Mouse (Mus musculus) stomach, postnatal 0 days (tissue): ENCODE measurements around the gene Elf1. TPM values are rescaled to one million over a fixed set of nuclear protein-coding genes. Genes with fewer than 3 reads are reported as not detected.

ENCODE experiments used
- ATAC-seq: fragments of 200-750 bp; cut with Nextera tagmentation; 2 replicates; pipeline ENCODE4 v1.8.0; 2017; ENCODE audit not compliant: low FRiP score, low TSS enrichment
- DNase-seq: peaks from one replicate; pipeline ENCODE4 v3.0.0-alpha.2; 2016; ENCODE audit warnings: low spot score
- H3K27ac ChIP-seq: fragments of 300-500 bp; sonication (generic); replicated peaks from 2 replicates; pipeline ENCODE4 v1.5.1; 2014; ENCODE audit warnings: mild to moderate bottlenecking, control low read depth
- H3K27me3 ChIP-seq: fragments of 300-500 bp; sonication (generic); 2 replicates; pipeline ENCODE4 v1.6.1; 2014; ENCODE audit warnings: low read length; ENCODE audit not compliant: control insufficient read depth, insufficient read depth
- H3K36me3 ChIP-seq: fragments of 300-500 bp; sonication (generic); 2 replicates; pipeline ENCODE4 v1.6.1; 2014; ENCODE audit warnings: low read length, mixed read lengths; ENCODE audit not compliant: control insufficient read depth, insufficient read depth
- H3K4me1 ChIP-seq: fragments of 300-500 bp; sonication (generic); replicated peaks from 2 replicates; pipeline ENCODE4 v1.6.1; 2014; ENCODE audit warnings: antibody characterized with exemption; ENCODE audit not compliant: control insufficient read depth, insufficient read depth
- H3K4me2 ChIP-seq: fragments of 300-500 bp; sonication (generic); replicated peaks from 2 replicates; pipeline ENCODE4 v1.6.1; 2014; ENCODE audit warnings: low read depth, mild to moderate bottlenecking, control low read depth, moderate library complexity
- H3K4me3 ChIP-seq: fragments of 300-500 bp; sonication (generic); 2 replicates; pipeline ENCODE4 v1.5.1; 2014; ENCODE audit warnings: low read depth, low read length, control low read depth
- H3K9ac ChIP-seq: fragments of 300-500 bp; sonication (generic); 2 replicates; pipeline ENCODE4 v1.6.1; 2014; ENCODE audit warnings: mild to moderate bottlenecking, low read length, control low read depth, mixed read lengths
- H3K9me3 ChIP-seq: fragments of 300-500 bp; sonication (generic); 2 replicates; pipeline ENCODE4 v1.6.1; 2016; ENCODE audit warnings: low read length; ENCODE audit not compliant: control insufficient read depth
- CTCF ChIP-seq: IDR thresholded peaks from 2 replicates; pipeline ENCODE4 v1.5.1; 2016; ENCODE audit warnings: antibody characterized with exemption, low read depth, mild to moderate bottlenecking, moderate library complexity
- EP300 ChIP-seq: optimal IDR thresholded peaks from 2 replicates; pipeline ENCODE3; 2016; ENCODE audit warnings: antibody characterized with exemption
- WGBS: fragments of 180-500 bp; shearing (Covaris S2); extraction: QIAGEN DNeasy Blood & Tissue Kit; methylation state at CpG from one replicate; pipeline ENCODE4 v1.1.7; 2014; 5-methylcytosine and 5-hydroxymethylcytosine counted together
- polyA plus RNA-seq: library from polyadenylated mRNA; unstranded; fragments of >200 nt; fragmentation: Nextera tagmentation; extraction: Ambion mirVana; gene quantifications from 2 replicates; pipeline ENCODE4 v1.2.1, GENCODE M21; 2015

Gene Elf1
- polyA plus RNA-seq, 1 experiment from 2014 or later, result 19.3 TPM

- TF ChIP-seq CTCF (no peak), EP300 (no peak)
- WGBS, result 81% methylated on average over 6 of the region's 6 CpGs
- Histone ChIP-seq H3K4me2 (no peak overlapping the region), H3K27ac (no peak overlapping the region), H3K4me1 (peaks cover 2% of the 10 kb centered on the region; the same call in 1 of the 2 replicates), H3K9ac (no peak overlapping the region), H3K27me3 (no peaks in the 10 kb centered on the region), H3K4me3 (no peak overlapping the region), H3K36me3 (no peaks in the 10 kb centered on the region), H3K9me3 (no peaks in the 10 kb centered on the region)
- DNase-seq (no peak), ATAC-seq (no peak)
Measured at GRCm38 (mm10) chr14:79589401-79589800, 108.4 kb downstream of the Elf1 start.

GRCm38 (mm10) chr14:79590916-79591315 is 109.9 kb downstream of the Elf1 start:
- ATAC-seq (no peak), DNase-seq (no peak)
- WGBS, result 97% methylated on average over 8 of the region's 8 CpGs
- Histone ChIP-seq H3K4me3 (no peak overlapping the region), H3K27ac (no peak overlapping the region), H3K4me1 (peaks cover 2% of the 10 kb centered on the region; the same call in 1 of the 2 replicates), H3K36me3 (no peaks in the 10 kb centered on the region), H3K9me3 (no peaks in the 10 kb centered on the region), H3K27me3 (no peaks in the 10 kb centered on the region), H3K4me2 (no peak overlapping the region), H3K9ac (no peak overlapping the region)
- TF ChIP-seq EP300 (no peak), CTCF (no peak)

DNA sequence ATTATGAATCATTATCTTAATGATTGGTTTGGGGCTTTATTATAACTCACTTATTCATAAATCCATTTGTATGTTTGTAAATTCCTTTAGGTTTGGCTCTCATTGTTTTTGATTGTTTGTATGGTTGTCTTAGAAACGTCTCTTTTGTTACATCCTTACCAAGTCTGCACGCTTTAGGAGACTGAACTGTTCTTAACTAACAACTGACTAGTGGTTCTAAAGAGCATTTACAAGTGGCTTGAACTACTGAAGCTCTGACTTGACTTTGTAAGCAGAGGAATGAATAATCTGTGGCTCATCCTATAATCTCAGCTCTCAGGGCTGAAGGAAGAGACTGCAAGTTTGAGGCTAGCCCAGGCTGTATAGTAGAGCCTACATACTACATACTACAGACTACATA is 110.6 kb downstream of the Elf1 start:
- Histone ChIP-seq H3K4me2 (no peak overlapping the region), H3K27ac (no peak overlapping the region), H3K4me1 (peaks cover 2% of the 10 kb centered on the region; the same call in 1 of the 2 replicates), H3K9me3 (no peaks in the 10 kb centered on the region), H3K27me3 (no peaks in the 10 kb centered on the region), H3K4me3 (no peak overlapping the region), H3K9ac (no peak overlapping the region), H3K36me3 (no peaks in the 10 kb centered on the region)
- TF ChIP-seq EP300, result no peak
- TF ChIP-seq CTCF, result no peak
- DNase-seq (no peak), ATAC-seq (no peak)
- 86% methylated on average over 2 of the region's 2 CpGs for WGBS

- Histone ChIP-seq H3K27ac (no peak overlapping the region), H3K9ac (no peak overlapping the region), H3K4me3 (no peak overlapping the region), H3K4me2 (no peak overlapping the region), H3K4me1 (no peaks in the 10 kb centered on the region), H3K27me3 (no peaks in the 10 kb centered on the region), H3K36me3 (no peaks in the 10 kb centered on the region; the same call in 1 of the 2 replicates), H3K9me3 (no peaks in the 10 kb centered on the region)
- DNase-seq (no peak), ATAC-seq (no peak)
- TF ChIP-seq EP300 (no peak), CTCF (no peak)
- WGBS, result 73% methylated on average over 5 of the region's 5 CpGs
Measured at GRCm38 (mm10) chr14:79594069-79594468, 113.1 kb downstream of the Elf1 start.

- Histone ChIP-seq H3K4me1 (no peaks in the 10 kb centered on the region), H3K36me3 (peaks cover 5% of the 10 kb centered on the region; the same call in 1 of the 2 replicates), H3K27ac (no peak overlapping the region), H3K9ac (no peak overlapping the region), H3K4me2 (no peak overlapping the region), H3K27me3 (no peaks in the 10 kb centered on the region), H3K9me3 (no peaks in the 10 kb centered on the region), H3K4me3 (no peak overlapping the region)
- TF ChIP-seq CTCF (no peak), EP300 (no peak)
- WGBS, result 36% methylated on average over 4 of the region's 4 CpGs
- DNase-seq (no peak), ATAC-seq (peak; percentile 47; the same call in 1 of the 2 replicates)
Measured at GRCm38 (mm10) chr14:79596602-79597001, 115.6 kb downstream of the Elf1 start.

DNA sequence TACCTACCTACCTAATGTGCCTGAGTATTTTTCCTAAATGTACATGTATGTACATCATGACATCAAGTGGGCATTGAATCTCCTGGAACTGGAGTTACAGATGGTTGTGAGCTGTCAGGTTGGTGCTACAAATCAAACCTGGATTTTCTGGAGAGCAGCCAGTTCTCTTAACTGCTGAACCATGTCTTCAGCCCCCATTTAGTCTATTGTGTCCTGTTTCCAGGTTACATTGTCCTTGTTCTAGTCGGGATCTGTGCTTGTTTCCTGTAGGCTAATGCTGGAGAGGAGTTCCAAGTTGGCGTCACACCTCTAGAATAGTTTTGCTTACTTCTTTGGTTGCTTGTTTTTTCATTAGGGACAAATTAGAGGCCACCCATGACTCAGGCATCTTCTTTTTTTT is 124.9 kb downstream of the Elf1 start:
- no peak overlapping the region for H3K4me3 ChIP-seq
- H3K9me3 ChIP-seq, result no peaks in the 10 kb centered on the region
- no peak overlapping the region for H3K27ac ChIP-seq
- no peak overlapping the region for H3K9ac ChIP-seq
- DNase-seq, result no peak
- H3K36me3 ChIP-seq, result peaks cover 7% of the 10 kb centered on the region
- no peak overlapping the region for H3K4me2 ChIP-seq
- H3K27me3 ChIP-seq, result no peaks in the 10 kb centered on the region
- WGBS, result 82% methylated on average over 2 of the region's 2 CpGs
- TF ChIP-seq EP300 (no peak), CTCF (no peak)
- no peaks in the 10 kb centered on the region for H3K4me1 ChIP-seq
- no peak for ATAC-seq
